Mouse (Mus musculus): ENCODE results near the gene Hddc2. TPM values are rescaled to one million over a fixed set of nuclear protein-coding genes. Genes with fewer than 3 reads are reported as not detected.

The Hddc2 gene
- 17.9 to 24.2 TPM (median 23.1 TPM) in 4 replicates for total RNA-seq (2023; ENCODE audit: inconsistent age)

GRCm38 (mm10) chr10:31312865-31313848 is at the start of gene Hddc2:
Hddc2 (plus strand) TSS chr10:31313383.

Other genes with a start within 250 kb of the Hddc2 start
- not detected in 4 replicates for gene Tpd52l1, start 132.6 kb downstream of the Hddc2 start, total RNA-seq (2023; ENCODE audit: inconsistent age)

All from B cell, adult (primary cell).